Mouse (Mus musculus): ENCODE measurements around the gene Snx29. TPM values are rescaled to one million over a fixed set of nuclear protein-coding genes. Genes with fewer than 3 reads are reported as not detected.
A peak's percentile ranks its signal among the peaks of the same experiment; 100 is the strongest.

The Snx29 gene
- polyA plus RNA-seq, 1 experiment from 2014 or later = 10.0 TPM

GRCm38 (mm10) chr16:11670251-11670970, 347.7 kb downstream of the Snx29 start:
- Histone ChIP-seq H3K4me2 (no peak overlapping the region), H3K27ac (ENCODE audit: low read depth, low read length) (no peak overlapping the region), H3K27me3 (ENCODE audit: control insufficient read depth, insufficient read depth, low read length) (no peaks in the 10 kb centered on the region), H3K9ac (ENCODE audit: low read length) (no peak overlapping the region), H3K4me3 (ENCODE audit: low read depth, low read length) (no peak overlapping the region), H3K4me1 (ENCODE audit: control insufficient read depth, insufficient read depth, low read length) (peaks cover 5% of the 10 kb centered on the region; the same call in 1 of the 2 replicates), H3K36me3 (ENCODE audit: control insufficient read depth, insufficient read depth, low read length) (no peaks in the 10 kb centered on the region), H3K9me3 (ENCODE audit: control insufficient read depth, low read length) (no peaks in the 10 kb centered on the region)
- WGBS = 85% methylated on average over 9 of the region's 9 CpGs
- ATAC-seq (ENCODE audit: low FRiP score) (no peak), DNase-seq (ENCODE audit: low spot score, missing footprints) (peak; percentile 75)

GRCm38 (mm10) chr16:11670971-11671310, 348.2 kb downstream of the Snx29 start:
- Histone ChIP-seq H3K9ac (ENCODE audit: low read length) (no peak overlapping the region), H3K4me3 (ENCODE audit: low read depth, low read length) (no peak overlapping the region), H3K27ac (ENCODE audit: low read depth, low read length) (no peak overlapping the region), H3K4me1 (ENCODE audit: control insufficient read depth, insufficient read depth, low read length) (peaks cover 5% of the 10 kb centered on the region; the same call in 1 of the 2 replicates), H3K36me3 (ENCODE audit: control insufficient read depth, insufficient read depth, low read length) (no peaks in the 10 kb centered on the region), H3K27me3 (ENCODE audit: control insufficient read depth, insufficient read depth, low read length) (no peaks in the 10 kb centered on the region), H3K9me3 (ENCODE audit: control insufficient read depth, low read length) (no peaks in the 10 kb centered on the region), H3K4me2 (no peak overlapping the region)
- WGBS = 83% methylated on average over 6 of the region's 6 CpGs
- DNase-seq (ENCODE audit: low spot score, missing footprints) (no peak), ATAC-seq (ENCODE audit: low FRiP score) (no peak)

- no peaks in the 10 kb centered on the region for H3K4me1 ChIP-seq (ENCODE audit: control insufficient read depth, insufficient read depth, low read length)
- no peak overlapping the region for H3K4me2 ChIP-seq
- no peaks in the 10 kb centered on the region for H3K27me3 ChIP-seq (ENCODE audit: control insufficient read depth, insufficient read depth, low read length)
- H3K9me3 ChIP-seq (ENCODE audit: control insufficient read depth, low read length) = no peaks in the 10 kb centered on the region
- 51% methylated on average over 4 of the region's 4 CpGs for WGBS
- peak; percentile 47 for DNase-seq (ENCODE audit: low spot score, missing footprints)
- ATAC-seq (ENCODE audit: low FRiP score) = no peak
- H3K36me3 ChIP-seq (ENCODE audit: control insufficient read depth, insufficient read depth, low read length) = no peaks in the 10 kb centered on the region
- no peak overlapping the region for H3K9ac ChIP-seq (ENCODE audit: low read length)
- no peak overlapping the region for H3K27ac ChIP-seq (ENCODE audit: low read depth, low read length)
- H3K4me3 ChIP-seq (ENCODE audit: low read depth, low read length) = no peak overlapping the region
Observed at GRCm38 (mm10) chr16:11676006-11676405, 353.3 kb downstream of the Snx29 start.

GRCm38 (mm10) chr16:11685264-11685663, 362.6 kb downstream of the Snx29 start:
- Histone ChIP-seq H3K9ac (ENCODE audit: low read length) (no peak overlapping the region), H3K9me3 (ENCODE audit: control insufficient read depth, low read length) (no peaks in the 10 kb centered on the region), H3K27me3 (ENCODE audit: control insufficient read depth, insufficient read depth, low read length) (no peaks in the 10 kb centered on the region), H3K4me2 (no peak overlapping the region), H3K36me3 (ENCODE audit: control insufficient read depth, insufficient read depth, low read length) (no peaks in the 10 kb centered on the region), H3K27ac (ENCODE audit: low read depth, low read length) (no peak overlapping the region), H3K4me3 (ENCODE audit: low read depth, low read length) (no peak overlapping the region), H3K4me1 (ENCODE audit: control insufficient read depth, insufficient read depth, low read length) (no peaks in the 10 kb centered on the region)
- WGBS = 86% methylated on average over 9 of the region's 9 CpGs
- ATAC-seq (ENCODE audit: low FRiP score) = no peak
- DNase-seq (ENCODE audit: low spot score, missing footprints) = no peak

DNA sequence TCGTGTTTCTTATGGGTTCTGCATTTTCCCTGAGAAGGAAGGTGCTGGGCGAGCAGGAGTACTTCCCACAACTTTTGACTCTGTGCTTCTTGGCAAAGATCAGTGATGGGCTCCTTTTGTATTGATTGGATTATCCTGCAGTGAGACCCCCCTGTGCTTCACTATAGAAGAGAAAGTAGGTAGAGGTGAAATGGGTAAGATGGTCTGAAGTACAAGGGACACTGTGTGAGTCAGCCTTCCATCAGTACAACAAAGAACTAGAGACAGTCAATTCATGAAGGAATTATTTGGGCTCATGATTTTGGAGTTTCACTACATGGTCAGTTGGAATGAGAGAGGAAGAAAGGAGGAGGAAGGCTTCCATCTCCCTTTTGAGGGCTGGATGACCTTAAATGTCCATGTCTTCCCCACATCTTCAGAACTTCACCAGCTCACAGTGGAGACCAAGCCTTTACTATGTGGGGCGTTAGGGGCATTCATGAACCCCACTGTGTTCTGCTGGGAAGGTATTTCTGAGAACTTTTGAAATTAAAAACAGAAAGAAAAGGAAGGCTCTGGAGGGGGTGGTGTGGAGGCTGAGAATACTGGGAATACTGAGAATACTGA, 363.1 kb downstream of the Snx29 start:
- no peak overlapping the region for H3K4me2 ChIP-seq
- no peak overlapping the region for H3K4me3 ChIP-seq (ENCODE audit: low read depth, low read length)
- no peak overlapping the region for H3K27ac ChIP-seq (ENCODE audit: low read depth, low read length)
- no peaks in the 10 kb centered on the region for H3K27me3 ChIP-seq (ENCODE audit: control insufficient read depth, insufficient read depth, low read length)
- H3K9me3 ChIP-seq (ENCODE audit: control insufficient read depth, low read length) = no peaks in the 10 kb centered on the region
- no peaks in the 10 kb centered on the region for H3K4me1 ChIP-seq (ENCODE audit: control insufficient read depth, insufficient read depth, low read length)
- DNase-seq (ENCODE audit: low spot score, missing footprints) = peak; percentile 69
- H3K36me3 ChIP-seq (ENCODE audit: control insufficient read depth, insufficient read depth, low read length) = no peaks in the 10 kb centered on the region
- 91% methylated on average over 3 of the region's 3 CpGs for WGBS
- ATAC-seq (ENCODE audit: low FRiP score) = no peak
- H3K9ac ChIP-seq (ENCODE audit: low read length) = no peak overlapping the region

- ATAC-seq (ENCODE audit: low FRiP score) = no peak
- Histone ChIP-seq H3K27ac (ENCODE audit: low read depth, low read length) (no peak overlapping the region), H3K27me3 (ENCODE audit: control insufficient read depth, insufficient read depth, low read length) (no peaks in the 10 kb centered on the region), H3K36me3 (ENCODE audit: control insufficient read depth, insufficient read depth, low read length) (no peaks in the 10 kb centered on the region), H3K9me3 (ENCODE audit: control insufficient read depth, low read length) (no peaks in the 10 kb centered on the region), H3K4me1 (ENCODE audit: control insufficient read depth, insufficient read depth, low read length) (no peaks in the 10 kb centered on the region), H3K4me3 (ENCODE audit: low read depth, low read length) (no peak overlapping the region), H3K9ac (ENCODE audit: low read length) (no peak overlapping the region), H3K4me2 (no peak overlapping the region)
- DNase-seq (ENCODE audit: low spot score, missing footprints) = no peak
Observed at GRCm38 (mm10) chr16:11687836-11688235, 365.1 kb downstream of the Snx29 start.

GRCm38 (mm10) chr16:11688281-11689005, 365.7 kb downstream of the Snx29 start:
- H3K36me3 ChIP-seq (ENCODE audit: control insufficient read depth, insufficient read depth, low read length) = no peaks in the 10 kb centered on the region
- 64% methylated on average over 4 of the region's 4 CpGs for WGBS

GRCm38 (mm10) chr16:11690097-11690496, 367.4 kb downstream of the Snx29 start:
- no peak overlapping the region for H3K9ac ChIP-seq (ENCODE audit: low read length)
- H3K27me3 ChIP-seq (ENCODE audit: control insufficient read depth, insufficient read depth, low read length) = no peaks in the 10 kb centered on the region
- no peak for ATAC-seq (ENCODE audit: low FRiP score)
- H3K36me3 ChIP-seq (ENCODE audit: control insufficient read depth, insufficient read depth, low read length) = no peaks in the 10 kb centered on the region
- H3K4me3 ChIP-seq (ENCODE audit: low read depth, low read length) = no peak overlapping the region
- DNase-seq (ENCODE audit: low spot score, missing footprints) = no peak
- no peaks in the 10 kb centered on the region for H3K4me1 ChIP-seq (ENCODE audit: control insufficient read depth, insufficient read depth, low read length)
- H3K4me2 ChIP-seq = no peak overlapping the region
- H3K27ac ChIP-seq (ENCODE audit: low read depth, low read length) = no peak overlapping the region
- no peaks in the 10 kb centered on the region for H3K9me3 ChIP-seq (ENCODE audit: control insufficient read depth, low read length)
- 91% methylated on average over 8 of the region's 8 CpGs for WGBS

More at GRCm38 (mm10) chr16:11688281-11689005, 365.7 kb downstream of the Snx29 start:
- Histone ChIP-seq H3K27me3 (ENCODE audit: control insufficient read depth, insufficient read depth, low read length) (no peaks in the 10 kb centered on the region), H3K9ac (ENCODE audit: low read length) (no peak overlapping the region), H3K4me3 (ENCODE audit: low read depth, low read length) (no peak overlapping the region), H3K27ac (ENCODE audit: low read depth, low read length) (no peak overlapping the region), H3K4me1 (ENCODE audit: control insufficient read depth, insufficient read depth, low read length) (no peaks in the 10 kb centered on the region), H3K4me2 (no peak overlapping the region), H3K9me3 (ENCODE audit: control insufficient read depth, low read length) (no peaks in the 10 kb centered on the region)
- no peak for DNase-seq (ENCODE audit: low spot score, missing footprints)
- ATAC-seq (ENCODE audit: low FRiP score) = no peak

DNA sequence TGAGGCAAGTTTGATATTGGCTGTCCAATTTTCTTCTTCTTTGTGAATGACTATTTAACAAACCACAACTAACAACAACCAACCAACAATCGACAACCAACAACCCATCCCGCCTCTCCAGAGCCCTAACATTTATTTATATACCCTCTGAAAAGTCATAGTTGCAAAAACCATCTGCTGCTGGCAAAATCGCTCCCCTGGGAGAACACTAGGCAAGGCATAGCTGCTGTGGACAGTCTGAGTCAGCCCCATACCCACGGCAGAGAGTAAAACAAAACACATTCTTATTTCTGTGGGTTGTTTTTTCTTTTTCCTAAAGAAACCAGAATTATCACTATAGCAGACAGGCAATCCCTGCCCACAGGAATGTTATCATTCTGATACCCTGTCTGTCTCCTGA, 368.0 kb downstream of the Snx29 start:
- no peaks in the 10 kb centered on the region for H3K27me3 ChIP-seq (ENCODE audit: control insufficient read depth, insufficient read depth, low read length)
- no peak overlapping the region for H3K27ac ChIP-seq (ENCODE audit: low read depth, low read length)
- no peak for DNase-seq (ENCODE audit: low spot score, missing footprints)
- H3K4me1 ChIP-seq (ENCODE audit: control insufficient read depth, insufficient read depth, low read length) = no peaks in the 10 kb centered on the region
- no peak overlapping the region for H3K9ac ChIP-seq (ENCODE audit: low read length)
- no peaks in the 10 kb centered on the region for H3K9me3 ChIP-seq (ENCODE audit: control insufficient read depth, low read length)
- no peak overlapping the region for H3K4me2 ChIP-seq
- H3K4me3 ChIP-seq (ENCODE audit: low read depth, low read length) = no peak overlapping the region
- H3K36me3 ChIP-seq (ENCODE audit: control insufficient read depth, insufficient read depth, low read length) = no peaks in the 10 kb centered on the region
- WGBS = 72% methylated on average over 4 of the region's 4 CpGs
- ATAC-seq (ENCODE audit: low FRiP score) = no peak
